Mouse (Mus musculus): ENCODE results near the gene Flnc. TPM values are rescaled to one million over a fixed set of nuclear protein-coding genes. Genes with fewer than 3 reads are reported as not detected.

Flnc gene
- polyA plus RNA-seq, 1 experiment from 2014 or later: 12.1 TPM

- H3K9ac ChIP-seq: no peak overlapping the region
- no peaks in the 10 kb centered on the region for H3K9me3 ChIP-seq
- no peak for ATAC-seq (ENCODE audit: insufficient read depth, low FRiP score, low read depth)
- peak overlapping the region; percentile 61 for H3K4me3 ChIP-seq (replicated peaks)
- WGBS: 15% methylated on average over 6 of the region's 6 CpGs
- H3K27me3 ChIP-seq (replicated peaks): 0 out of 2 replicates have a peak, but pooled peaks cover 11% of the 10 kb centered on the region
- peak overlapping the region; percentile 70; the same call in 1 of the 2 replicates for H3K27ac ChIP-seq
- H3K4me1 ChIP-seq: peaks cover 11% of the 10 kb centered on the region
- no peaks in the 10 kb centered on the region for H3K36me3 ChIP-seq
- H3K4me2 ChIP-seq: peak overlapping the region; percentile 93
These were observed 35.5 kb upstream of the Flnc start for GRCm38 (mm10) chr6:29397575-29397974.

- Histone ChIP-seq H3K27ac (no peak overlapping the region), H3K9ac (no peak overlapping the region), H3K27me3 (replicated peaks) (0 out of 2 replicates have a peak, but pooled peaks cover 7% of the 10 kb centered on the region), H3K4me3 (replicated peaks) (no peak overlapping the region), H3K36me3 (no peaks in the 10 kb centered on the region), H3K9me3 (no peaks in the 10 kb centered on the region), H3K4me1 (peaks cover 13% of the 10 kb centered on the region), H3K4me2 (no peak overlapping the region)
- 85% methylated on average over 4 of the region's 4 CpGs for WGBS
- no peak for ATAC-seq (ENCODE audit: insufficient read depth, low FRiP score, low read depth)
These were observed 33.2 kb upstream of the Flnc start for GRCm38 (mm10) chr6:29399851-29400250.

- no peaks in the 10 kb centered on the region for H3K27me3 ChIP-seq (replicated peaks)
- no peaks in the 10 kb centered on the region for H3K36me3 ChIP-seq
- H3K4me3 ChIP-seq (replicated peaks): peak overlapping the region; percentile 11; the same call in 1 of the 2 replicates
- H3K9ac ChIP-seq: no peak overlapping the region
- H3K9me3 ChIP-seq: no peaks in the 10 kb centered on the region
- H3K27ac ChIP-seq: no peak overlapping the region
- no peak for ATAC-seq (ENCODE audit: insufficient read depth, low FRiP score, low read depth)
- peaks cover 3% of the 10 kb centered on the region; the same call in 1 of the 2 replicates for H3K4me1 ChIP-seq
- peak overlapping the region; percentile 45 for H3K4me2 ChIP-seq
- WGBS: 9% methylated on average over 34 of the region's 34 CpGs
These were observed 30.2 kb upstream of the Flnc start for GRCm38 (mm10) chr6:29402693-29403342.

- H3K9ac ChIP-seq: no peak overlapping the region
- H3K36me3 ChIP-seq: 0 out of 2 replicates have a peak, but pooled peaks cover 3% of the 10 kb centered on the region
- WGBS: 81% methylated on average over 6 of the region's 6 CpGs
- H3K4me2 ChIP-seq: no peak overlapping the region
- H3K27ac ChIP-seq: no peak overlapping the region
- H3K4me3 ChIP-seq (replicated peaks): no peak overlapping the region
- H3K9me3 ChIP-seq: no peaks in the 10 kb centered on the region
- H3K4me1 ChIP-seq: peaks cover 3% of the 10 kb centered on the region; the same call in 1 of the 2 replicates
- no peaks in the 10 kb centered on the region for H3K27me3 ChIP-seq (replicated peaks)
- ATAC-seq (ENCODE audit: insufficient read depth, low FRiP score, low read depth): no peak
These were observed 26.6 kb upstream of the Flnc start for GRCm38 (mm10) chr6:29406412-29406811.

- Histone ChIP-seq H3K9ac (no peak overlapping the region), H3K36me3 (0 out of 2 replicates have a peak, but pooled peaks cover 3% of the 10 kb centered on the region), H3K27me3 (replicated peaks) (no peaks in the 10 kb centered on the region), H3K4me1 (no peaks in the 10 kb centered on the region), H3K9me3 (no peaks in the 10 kb centered on the region), H3K4me2 (no peak overlapping the region), H3K27ac (no peak overlapping the region), H3K4me3 (replicated peaks) (no peak overlapping the region)
- ATAC-seq (ENCODE audit: insufficient read depth, low FRiP score, low read depth): no peak
- 78% methylated on average over 9 of the region's 9 CpGs for WGBS
These were observed 17.6 kb upstream of the Flnc start for GRCm38 (mm10) chr6:29415446-29415845.

GRCm38 (mm10) chr6:29420596-29420995 is 12.5 kb upstream of the Flnc start:
- H3K27me3 ChIP-seq (replicated peaks): no peaks in the 10 kb centered on the region
- no peaks in the 10 kb centered on the region for H3K4me1 ChIP-seq
- H3K4me2 ChIP-seq: no peak overlapping the region
- no peak overlapping the region for H3K9ac ChIP-seq
- H3K27ac ChIP-seq: no peak overlapping the region
- 79% methylated on average over 2 of the region's 2 CpGs for WGBS
- no peaks in the 10 kb centered on the region for H3K36me3 ChIP-seq
- no peak for ATAC-seq (ENCODE audit: insufficient read depth, low FRiP score, low read depth)
- H3K4me3 ChIP-seq (replicated peaks): no peak overlapping the region
- H3K9me3 ChIP-seq: no peaks in the 10 kb centered on the region

GRCm38 (mm10) chr6:29425118-29425517 is 7.9 kb upstream of the Flnc start:
- Histone ChIP-seq H3K9ac (no peak overlapping the region), H3K27ac (no peak overlapping the region), H3K9me3 (no peaks in the 10 kb centered on the region), H3K27me3 (replicated peaks) (no peaks in the 10 kb centered on the region), H3K4me1 (no peaks in the 10 kb centered on the region), H3K36me3 (no peaks in the 10 kb centered on the region), H3K4me2 (no peak overlapping the region), H3K4me3 (replicated peaks) (no peak overlapping the region)
- no peak for ATAC-seq (ENCODE audit: insufficient read depth, low FRiP score, low read depth)
- WGBS: 88% methylated on average over 8 of the region's 8 CpGs

GRCm38 (mm10) chr6:29426331-29426730 is 6.7 kb upstream of the Flnc start:
- no peaks in the 10 kb centered on the region for H3K36me3 ChIP-seq
- H3K4me1 ChIP-seq: no peaks in the 10 kb centered on the region
- no peak overlapping the region for H3K4me3 ChIP-seq (replicated peaks)
- ATAC-seq (ENCODE audit: insufficient read depth, low FRiP score, low read depth): no peak
- no peaks in the 10 kb centered on the region for H3K9me3 ChIP-seq
- 68% methylated on average over 6 of the region's 6 CpGs for WGBS
- H3K9ac ChIP-seq: no peak overlapping the region
- H3K27me3 ChIP-seq (replicated peaks): no peaks in the 10 kb centered on the region
- no peak overlapping the region for H3K4me2 ChIP-seq
- no peak overlapping the region for H3K27ac ChIP-seq

GRCm38 (mm10) chr6:29428171-29428570 is 4.9 kb upstream of the Flnc start:
- H3K27ac ChIP-seq: no peak overlapping the region
- no peak overlapping the region for H3K4me3 ChIP-seq (replicated peaks)
- no peak for ATAC-seq (ENCODE audit: insufficient read depth, low FRiP score, low read depth)
- no peak overlapping the region for H3K9ac ChIP-seq
- WGBS: 65% methylated on average over 4 of the region's 4 CpGs
- no peaks in the 10 kb centered on the region for H3K36me3 ChIP-seq
- no peaks in the 10 kb centered on the region for H3K9me3 ChIP-seq
- 0 out of 2 replicates have a peak, but pooled peaks cover 13% of the 10 kb centered on the region for H3K27me3 ChIP-seq (replicated peaks)
- no peak overlapping the region for H3K4me2 ChIP-seq
- H3K4me1 ChIP-seq: peaks cover 4% of the 10 kb centered on the region; the same call in 1 of the 2 replicates

- 50% methylated on average over 15 of the region's 15 CpGs for WGBS
- no peak for ATAC-seq (ENCODE audit: insufficient read depth, low FRiP score, low read depth)
- no peak overlapping the region for H3K9ac ChIP-seq
These were observed 2.2 kb upstream of the Flnc start for GRCm38 (mm10) chr6:29430681-29431420.

GRCm38 (mm10) chr6:29431473-29431872 is 1.6 kb upstream of the Flnc start:
- no peak overlapping the region for H3K4me3 ChIP-seq (replicated peaks)
- ATAC-seq (ENCODE audit: insufficient read depth, low FRiP score, low read depth): no peak
- WGBS: 35% methylated on average over 5 of the region's 5 CpGs
- H3K4me2 ChIP-seq: no peak overlapping the region
- no peak overlapping the region for H3K9ac ChIP-seq
- no peak overlapping the region for H3K27ac ChIP-seq
- 0 out of 2 replicates have a peak, but pooled peaks cover 18% of the 10 kb centered on the region for H3K27me3 ChIP-seq (replicated peaks)
- H3K9me3 ChIP-seq: no peaks in the 10 kb centered on the region
- peaks cover 4% of the 10 kb centered on the region; the same call in 1 of the 2 replicates for H3K4me1 ChIP-seq
- no peaks in the 10 kb centered on the region for H3K36me3 ChIP-seq

More at GRCm38 (mm10) chr6:29430681-29431420, 2.2 kb upstream of the Flnc start:
- Histone ChIP-seq H3K9me3 (no peaks in the 10 kb centered on the region), H3K36me3 (no peaks in the 10 kb centered on the region), H3K27ac (no peak overlapping the region), H3K27me3 (replicated peaks) (0 out of 2 replicates have a peak, but pooled peaks cover 18% of the 10 kb centered on the region), H3K4me2 (no peak overlapping the region), H3K4me3 (replicated peaks) (no peak overlapping the region), H3K4me1 (peaks cover 4% of the 10 kb centered on the region; the same call in 1 of the 2 replicates)

GRCm38 (mm10) chr6:29432156-29432555 is 900 bp upstream of the Flnc start:
- WGBS: 40% methylated on average over 3 of the region's 3 CpGs
- Histone ChIP-seq H3K4me1 (peaks cover 4% of the 10 kb centered on the region; the same call in 1 of the 2 replicates), H3K27ac (no peak overlapping the region), H3K9me3 (no peaks in the 10 kb centered on the region), H3K4me2 (no peak overlapping the region), H3K4me3 (replicated peaks) (no peak overlapping the region), H3K9ac (no peak overlapping the region), H3K36me3 (no peaks in the 10 kb centered on the region), H3K27me3 (replicated peaks) (0 out of 2 replicates have a peak, but pooled peaks cover 18% of the 10 kb centered on the region)
- no peak for ATAC-seq (ENCODE audit: insufficient read depth, low FRiP score, low read depth)

Data from stomach, embryonic 15.5 days (tissue).